Mouse (Mus musculus) embryonic facial prominence, embryonic 12.5 days (tissue): ENCODE results near the gene Dnaaf2. TPM values are rescaled to one million over a fixed set of nuclear protein-coding genes. Genes with fewer than 3 reads are reported as not detected.

ENCODE experiments used
- ATAC-seq: fragments of 200-750 bp; cut with Nextera tagmentation; 2 replicates; pipeline ENCODE4 v1.8.0; 2017; ENCODE audit not compliant: insufficient number of reproducible peaks, insufficient read depth, low FRiP score, low TSS enrichment
- H3K27ac ChIP-seq: fragments of 300-500 bp; sonication (generic); 2 replicates; pipeline ENCODE4 v1.5.1; 2016; ENCODE audit warnings: mild to moderate bottlenecking
- H3K27me3 ChIP-seq: fragments of 300-500 bp; sonication (generic); 2 replicates; pipeline ENCODE4 v1.6.1; 2016; ENCODE audit warnings: mild to moderate bottlenecking, moderate library complexity
- H3K36me3 ChIP-seq: fragments of 300-500 bp; sonication (generic); 2 replicates; pipeline ENCODE4 v1.6.1; 2016; ENCODE audit warnings: mild to moderate bottlenecking
- H3K4me1 ChIP-seq: fragments of 300-500 bp; sonication (generic); 2 replicates; pipeline ENCODE4 v1.6.1; 2016
- H3K4me2 ChIP-seq: fragments of 300-500 bp; sonication (generic); replicated peaks from 2 replicates; pipeline ENCODE4 v1.6.1; 2016; ENCODE audit warnings: mild to moderate bottlenecking, moderate library complexity
- H3K4me3 ChIP-seq: fragments of 300-500 bp; sonication (generic); 2 replicates; pipeline ENCODE4 v1.5.1; 2016; ENCODE audit warnings: mild to moderate bottlenecking
- H3K9ac ChIP-seq: fragments of 300-500 bp; sonication (generic); 2 replicates; pipeline ENCODE4 v1.6.1; 2016; ENCODE audit warnings: mild to moderate bottlenecking, moderate library complexity
- H3K9me3 ChIP-seq: fragments of 300-500 bp; sonication (generic); 2 replicates; pipeline ENCODE4 v1.6.1; 2016; ENCODE audit warnings: mild to moderate bottlenecking, moderate library complexity
- WGBS: fragments of 180-500 bp; shearing (Covaris S2); methylation state at CpG from one replicate; pipeline ENCODE4 v1.1.7; 2016; 5-methylcytosine and 5-hydroxymethylcytosine counted together
- polyA plus RNA-seq: library from polyadenylated mRNA; unstranded; fragments of >200 nt; fragmentation: Nextera tagmentation; extraction: Ambion mirVana; gene quantifications from 2 replicates; pipeline ENCODE4 v1.2.1, GENCODE M21; 2016

Dnaaf2 gene
- polyA plus RNA-seq, 1 experiment from 2014 or later = 15.0 TPM

GRCm38 (mm10) chr12:69196444-69197377, 1.5 kb downstream of the Dnaaf2 start, which contains the start of gene Gm49383:
Gene Gm49383, minus strand, starts transcription at chr12:69197104.
- ATAC-seq = peak; percentile 76
- peak within 1 kb of the TSS; percentile 85 for H3K9ac ChIP-seq
- H3K4me2 ChIP-seq = peak within 1 kb of the TSS; percentile 96
- peaks cover 19% of the 10 kb centered on the region for H3K36me3 ChIP-seq
- H3K27me3 ChIP-seq = no peaks in the 10 kb centered on the region
- H3K4me1 ChIP-seq = peaks cover 21% of the 10 kb centered on the region
- peak within 1 kb of the TSS; percentile 88 for H3K27ac ChIP-seq
- under 1% methylated on average over 72 of the region's 75 CpGs for WGBS
- H3K4me3 ChIP-seq = peak within 1 kb of the TSS; percentile 89
- no peaks in the 10 kb centered on the region for H3K9me3 ChIP-seq

- Histone ChIP-seq H3K27me3 (no peaks in the 10 kb centered on the region), H3K36me3 (peaks cover 24% of the 10 kb centered on the region), H3K27ac (no peak overlapping the region), H3K4me3 (no peak overlapping the region), H3K9ac (no peak overlapping the region), H3K4me1 (peaks cover 8% of the 10 kb centered on the region), H3K9me3 (no peaks in the 10 kb centered on the region), H3K4me2 (no peak overlapping the region)
- no peak for ATAC-seq
- 95% methylated on average over 2 of the region's 2 CpGs for WGBS
Measured at GRCm38 (mm10) chr12:69192637-69193036, 5.6 kb downstream of the Dnaaf2 start.

GRCm38 (mm10) chr12:69191396-69191795, 6.8 kb downstream of the Dnaaf2 start:
- H3K36me3 ChIP-seq = peaks cover 28% of the 10 kb centered on the region
- no peak for ATAC-seq

GRCm38 (mm10) chr12:69190522-69190921, 7.7 kb downstream of the Dnaaf2 start:
- H3K4me2 ChIP-seq = no peak overlapping the region
- no peak overlapping the region for H3K4me3 ChIP-seq
- ATAC-seq = no peak
- H3K4me1 ChIP-seq = peaks cover 11% of the 10 kb centered on the region
- no peak overlapping the region for H3K9ac ChIP-seq
- WGBS = 92% methylated on average over 1 of the region's 1 CpGs
- no peak overlapping the region for H3K27ac ChIP-seq
- H3K27me3 ChIP-seq = no peaks in the 10 kb centered on the region
- no peaks in the 10 kb centered on the region for H3K9me3 ChIP-seq
- H3K36me3 ChIP-seq = peaks cover 28% of the 10 kb centered on the region

More at GRCm38 (mm10) chr12:69191396-69191795, 6.8 kb downstream of the Dnaaf2 start:
- Histone ChIP-seq H3K9me3 (no peaks in the 10 kb centered on the region), H3K4me3 (no peak overlapping the region), H3K27ac (no peak overlapping the region), H3K27me3 (no peaks in the 10 kb centered on the region), H3K4me2 (no peak overlapping the region), H3K4me1 (peaks cover 16% of the 10 kb centered on the region), H3K9ac (no peak overlapping the region)
- WGBS = 89% methylated on average over 5 of the region's 5 CpGs

GRCm38 (mm10) chr12:69190074-69190473, 8.2 kb downstream of the Dnaaf2 start:
- Histone ChIP-seq H3K9me3 (no peaks in the 10 kb centered on the region), H3K36me3 (peaks cover 28% of the 10 kb centered on the region), H3K4me3 (no peak overlapping the region), H3K9ac (no peak overlapping the region), H3K4me1 (peaks cover 15% of the 10 kb centered on the region), H3K27ac (no peak overlapping the region), H3K4me2 (no peak overlapping the region), H3K27me3 (no peaks in the 10 kb centered on the region)
- no peak for ATAC-seq
- 90% methylated on average over 9 of the region's 9 CpGs for WGBS

- H3K9ac ChIP-seq = no peak overlapping the region
- no peak overlapping the region for H3K4me2 ChIP-seq
- H3K4me1 ChIP-seq = peaks cover 18% of the 10 kb centered on the region
- no peak overlapping the region for H3K4me3 ChIP-seq
- no peaks in the 10 kb centered on the region for H3K9me3 ChIP-seq
- 70% methylated on average over 5 of the region's 5 CpGs for WGBS
- peaks cover 28% of the 10 kb centered on the region for H3K36me3 ChIP-seq
- no peak for ATAC-seq
- no peaks in the 10 kb centered on the region for H3K27me3 ChIP-seq
- H3K27ac ChIP-seq = no peak overlapping the region
Measured at GRCm38 (mm10) chr12:69186811-69187471, 11.3 kb downstream of the Dnaaf2 start.

- Histone ChIP-seq H3K4me3 (peak overlapping the region; percentile 91), H3K9ac (peak overlapping the region; percentile 89), H3K27me3 (no peaks in the 10 kb centered on the region), H3K9me3 (no peaks in the 10 kb centered on the region), H3K4me1 (peaks cover 18% of the 10 kb centered on the region), H3K4me2 (peak overlapping the region; percentile 89), H3K27ac (no peak overlapping the region), H3K36me3 (peaks cover 29% of the 10 kb centered on the region)
- no peak for ATAC-seq
- WGBS = 77% methylated on average over 7 of the region's 7 CpGs
Measured at GRCm38 (mm10) chr12:69185371-69185770, 12.9 kb downstream of the Dnaaf2 start.

- Histone ChIP-seq H3K4me3 (peak overlapping the region; percentile 91), H3K9me3 (no peaks in the 10 kb centered on the region), H3K9ac (peak overlapping the region; percentile 89), H3K4me1 (peaks cover 18% of the 10 kb centered on the region), H3K36me3 (peaks cover 22% of the 10 kb centered on the region; the same call in 1 of the 2 replicates), H3K27ac (peak overlapping the region; percentile 89), H3K4me2 (peak overlapping the region; percentile 89), H3K27me3 (no peaks in the 10 kb centered on the region)
- 2% methylated on average over 85 of the region's 86 CpGs for WGBS
- ATAC-seq = peak; percentile 43; the same call in 1 of the 2 replicates
Measured at GRCm38 (mm10) chr12:69184342-69185295, 13.6 kb downstream of the Dnaaf2 start.

- peaks cover 18% of the 10 kb centered on the region for H3K4me1 ChIP-seq
- H3K27me3 ChIP-seq = no peaks in the 10 kb centered on the region
- peak within 1 kb of the TSS; percentile 89 for H3K4me2 ChIP-seq
- H3K27ac ChIP-seq = peak within 1 kb of the TSS; percentile 89
- peak; percentile 99 for ATAC-seq
- under 1% methylated on average over 84 of the region's 84 CpGs for WGBS
- H3K4me3 ChIP-seq = peak within 1 kb of the TSS; percentile 91
- peaks cover 19% of the 10 kb centered on the region for H3K36me3 ChIP-seq
- no peaks in the 10 kb centered on the region for H3K9me3 ChIP-seq
- H3K9ac ChIP-seq = peak within 1 kb of the TSS; percentile 89
Measured at GRCm38 (mm10) chr12:69183583-69184308, 14.5 kb downstream of the Dnaaf2 start, which contains the start of the genes Rpl36al and Mgat2. Gene Rpl36al, minus strand, starts transcription at chr12:69184083. Gene Mgat2, plus strand, starts transcription at chr12:69184157.

- Histone ChIP-seq H3K9me3 (no peaks in the 10 kb centered on the region), H3K4me1 (peaks cover 12% of the 10 kb centered on the region), H3K27me3 (no peaks in the 10 kb centered on the region), H3K27ac (no peak overlapping the region), H3K36me3 (peaks cover 14% of the 10 kb centered on the region), H3K4me2 (no peak overlapping the region), H3K9ac (no peak overlapping the region), H3K4me3 (no peak overlapping the region)
- ATAC-seq = no peak
- WGBS = 87% methylated on average over 4 of the region's 4 CpGs
Measured at GRCm38 (mm10) chr12:69181800-69182199, 16.4 kb downstream of the Dnaaf2 start.
